Mouse (Mus musculus): ENCODE data around the gene Cacna2d2. TPM values are rescaled to one million over a fixed set of nuclear protein-coding genes. Genes with fewer than 3 reads are reported as not detected.

Gene Cacna2d2
- polyA plus RNA-seq, 1 experiment = 5.2 TPM

DNA sequence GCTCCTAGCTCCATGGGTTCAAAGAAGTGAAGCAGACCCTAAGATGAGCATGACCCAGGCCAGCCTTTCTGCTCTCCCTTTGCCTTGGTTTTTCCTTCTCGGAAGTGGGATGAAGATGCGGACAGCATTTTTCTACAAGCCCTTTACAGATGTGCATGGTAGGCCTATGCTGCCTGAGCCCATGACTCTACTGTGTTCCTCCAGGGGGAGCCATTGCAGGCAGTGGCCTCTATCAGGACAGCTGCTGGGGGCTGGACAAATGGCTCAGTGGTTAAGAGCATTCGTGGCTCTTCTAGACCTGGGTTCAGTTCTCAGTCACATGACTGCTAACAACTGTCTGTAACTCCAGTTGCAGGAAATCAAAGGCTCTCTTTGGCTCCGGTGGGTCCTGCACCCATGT is 83.4 kb downstream of the Cacna2d2 start:
- no peak overlapping the region for H3K4me3 ChIP-seq (ENCODE audit: control insufficient read depth, low read depth, low read length)
- no peak for TF ChIP-seq CTCF (IDR thresholded peaks at IDR 0.05; ENCODE audit: control insufficient read depth, insufficient read depth, insufficient replicate concordance, low read depth, low read length)
- TF ChIP-seq POLR2A (IDR thresholded peaks at IDR 0.05; ENCODE audit: control insufficient read depth, low read depth, low read length) = no peak
- no peaks in the 10 kb centered on the region for H3K36me3 ChIP-seq (ENCODE audit: control insufficient read depth, insufficient read depth, low read length)
- peaks cover 5% of the 10 kb centered on the region for H3K4me1 ChIP-seq (ENCODE audit: control insufficient read depth, insufficient read depth, low read length)
- no peaks in the 10 kb centered on the region; the same call in 1 of the 2 replicates for H3K27me3 ChIP-seq (ENCODE audit: control insufficient read depth, insufficient read depth, low read length)
- H3K27ac ChIP-seq (ENCODE audit: control insufficient read depth, insufficient read depth, low read depth, low read length) = no peak overlapping the region

DNA sequence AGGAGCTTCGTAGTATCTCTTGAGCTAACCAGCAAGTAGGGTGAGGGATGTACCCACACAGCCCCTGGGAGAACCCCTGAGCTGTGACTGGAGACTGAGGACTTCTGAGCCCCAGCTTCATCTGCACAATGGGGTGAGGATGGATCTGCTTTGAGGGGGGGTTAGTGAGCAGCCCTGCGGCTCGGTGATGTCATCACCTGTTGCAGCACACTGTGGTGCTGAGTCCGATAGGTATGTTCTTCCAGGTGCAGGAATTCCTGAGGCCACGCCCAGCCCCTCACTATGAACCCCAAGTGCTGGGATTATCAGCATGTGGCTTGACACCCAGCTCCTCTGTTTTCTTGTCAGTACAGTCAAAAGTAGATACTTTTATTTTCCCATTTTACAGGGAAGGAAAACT is 84.3 kb downstream of the Cacna2d2 start:
- no peaks in the 10 kb centered on the region; the same call in 1 of the 2 replicates for H3K27me3 ChIP-seq (ENCODE audit: control insufficient read depth, insufficient read depth, low read length)
- TF ChIP-seq CTCF (IDR thresholded peaks at IDR 0.05; ENCODE audit: control insufficient read depth, insufficient read depth, insufficient replicate concordance, low read depth, low read length) = no peak
- peaks cover 5% of the 10 kb centered on the region for H3K4me1 ChIP-seq (ENCODE audit: control insufficient read depth, insufficient read depth, low read length)
- no peak overlapping the region for H3K27ac ChIP-seq (ENCODE audit: control insufficient read depth, insufficient read depth, low read depth, low read length)
- no peaks in the 10 kb centered on the region for H3K36me3 ChIP-seq (ENCODE audit: control insufficient read depth, insufficient read depth, low read length)
- H3K4me3 ChIP-seq (ENCODE audit: control insufficient read depth, low read depth, low read length) = no peak overlapping the region

- no peaks in the 10 kb centered on the region; the same call in 1 of the 2 replicates for H3K27me3 ChIP-seq (ENCODE audit: control insufficient read depth, insufficient read depth, low read length)
- TF ChIP-seq POLR2A (IDR thresholded peaks at IDR 0.05; ENCODE audit: control insufficient read depth, low read depth, low read length) = no peak
- no peak for TF ChIP-seq CTCF (IDR thresholded peaks at IDR 0.05; ENCODE audit: control insufficient read depth, insufficient read depth, insufficient replicate concordance, low read depth, low read length)
Measured at GRCm38 (mm10) chr9:107484302-107484701, 84.9 kb downstream of the Cacna2d2 start.

DNA sequence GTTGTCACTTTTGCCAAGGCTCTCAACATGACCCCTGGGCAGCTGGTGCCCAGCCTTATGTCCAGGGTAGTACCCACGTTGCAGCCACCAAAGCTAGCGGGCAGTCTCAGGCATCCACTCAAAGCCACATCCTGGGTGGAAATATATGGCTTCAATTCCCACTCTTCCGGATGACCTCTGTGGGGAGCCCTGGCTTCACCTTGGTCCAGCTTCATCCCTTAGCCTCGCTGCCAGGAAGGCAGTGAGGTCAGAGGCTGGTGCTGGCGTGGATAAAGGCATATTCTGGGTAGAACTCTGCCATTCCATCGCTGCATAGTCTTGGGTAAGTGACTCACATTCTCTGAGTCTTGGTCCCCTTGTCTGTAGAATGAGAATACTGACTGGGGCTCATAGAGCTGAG is 85.4 kb downstream of the Cacna2d2 start:
- peaks cover 3% of the 10 kb centered on the region for H3K4me1 ChIP-seq (ENCODE audit: control insufficient read depth, insufficient read depth, low read length)
- H3K4me3 ChIP-seq (ENCODE audit: control insufficient read depth, low read depth, low read length) = no peak overlapping the region
- H3K27ac ChIP-seq (ENCODE audit: control insufficient read depth, insufficient read depth, low read depth, low read length) = no peak overlapping the region
- no peaks in the 10 kb centered on the region; the same call in 1 of the 2 replicates for H3K27me3 ChIP-seq (ENCODE audit: control insufficient read depth, insufficient read depth, low read length)
- TF ChIP-seq POLR2A (IDR thresholded peaks at IDR 0.05; ENCODE audit: control insufficient read depth, low read depth, low read length) (no peak), CTCF (IDR thresholded peaks at IDR 0.05; ENCODE audit: control insufficient read depth, insufficient read depth, insufficient replicate concordance, low read depth, low read length) (no peak)
- H3K36me3 ChIP-seq (ENCODE audit: control insufficient read depth, insufficient read depth, low read length) = no peaks in the 10 kb centered on the region

More at GRCm38 (mm10) chr9:107484302-107484701, 84.9 kb downstream of the Cacna2d2 start:
- Histone ChIP-seq H3K4me1 (ENCODE audit: control insufficient read depth, insufficient read depth, low read length) (peaks cover 3% of the 10 kb centered on the region), H3K36me3 (ENCODE audit: control insufficient read depth, insufficient read depth, low read length) (no peaks in the 10 kb centered on the region), H3K27ac (ENCODE audit: control insufficient read depth, insufficient read depth, low read depth, low read length) (no peak overlapping the region), H3K4me3 (ENCODE audit: control insufficient read depth, low read depth, low read length) (no peak overlapping the region)

- H3K4me1 ChIP-seq (ENCODE audit: control insufficient read depth, insufficient read depth, low read length) = no peaks in the 10 kb centered on the region
- H3K27ac ChIP-seq (ENCODE audit: control insufficient read depth, insufficient read depth, low read depth, low read length) = no peak overlapping the region
- no peaks in the 10 kb centered on the region for H3K27me3 ChIP-seq (ENCODE audit: control insufficient read depth, insufficient read depth, low read length)
- H3K4me3 ChIP-seq (ENCODE audit: control insufficient read depth, low read depth, low read length) = no peak overlapping the region
- no peak for TF ChIP-seq CTCF (IDR thresholded peaks at IDR 0.05; ENCODE audit: control insufficient read depth, insufficient read depth, insufficient replicate concordance, low read depth, low read length)
- no peak for TF ChIP-seq POLR2A (IDR thresholded peaks at IDR 0.05; ENCODE audit: control insufficient read depth, low read depth, low read length)
- H3K36me3 ChIP-seq (ENCODE audit: control insufficient read depth, insufficient read depth, low read length) = no peaks in the 10 kb centered on the region
Measured at GRCm38 (mm10) chr9:107486086-107486485, 86.7 kb downstream of the Cacna2d2 start.

GRCm38 (mm10) chr9:107486507-107487225 is 87.3 kb downstream of the Cacna2d2 start:
- no peaks in the 10 kb centered on the region for H3K36me3 ChIP-seq (ENCODE audit: control insufficient read depth, insufficient read depth, low read length)
- no peak overlapping the region for H3K4me3 ChIP-seq (ENCODE audit: control insufficient read depth, low read depth, low read length)
- H3K27me3 ChIP-seq (ENCODE audit: control insufficient read depth, insufficient read depth, low read length) = no peaks in the 10 kb centered on the region
- H3K27ac ChIP-seq (ENCODE audit: control insufficient read depth, insufficient read depth, low read depth, low read length) = no peak overlapping the region
- no peak for TF ChIP-seq POLR2A (IDR thresholded peaks at IDR 0.05; ENCODE audit: control insufficient read depth, low read depth, low read length)
- no peak for TF ChIP-seq CTCF (IDR thresholded peaks at IDR 0.05; ENCODE audit: control insufficient read depth, insufficient read depth, insufficient replicate concordance, low read depth, low read length)
- no peaks in the 10 kb centered on the region for H3K4me1 ChIP-seq (ENCODE audit: control insufficient read depth, insufficient read depth, low read length)

GRCm38 (mm10) chr9:107490146-107490545 is 90.7 kb downstream of the Cacna2d2 start:
- H3K27ac ChIP-seq (ENCODE audit: control insufficient read depth, insufficient read depth, low read depth, low read length) = no peak overlapping the region
- no peak for TF ChIP-seq POLR2A (IDR thresholded peaks at IDR 0.05; ENCODE audit: control insufficient read depth, low read depth, low read length)
- TF ChIP-seq CTCF (IDR thresholded peaks at IDR 0.05; ENCODE audit: control insufficient read depth, insufficient read depth, insufficient replicate concordance, low read depth, low read length) = no peak
- H3K4me3 ChIP-seq (ENCODE audit: control insufficient read depth, low read depth, low read length) = no peak overlapping the region

More at GRCm38 (mm10) chr9:107490146-107490545, 90.7 kb downstream of the Cacna2d2 start:
- Histone ChIP-seq H3K4me1 (ENCODE audit: control insufficient read depth, insufficient read depth, low read length) (no peaks in the 10 kb centered on the region), H3K36me3 (ENCODE audit: control insufficient read depth, insufficient read depth, low read length) (no peaks in the 10 kb centered on the region), H3K27me3 (ENCODE audit: control insufficient read depth, insufficient read depth, low read length) (no peaks in the 10 kb centered on the region)
